Mouse (Mus musculus) kidney, adult 2 months (tissue): ENCODE data around the gene Rilp. TPM values are rescaled to one million over a fixed set of nuclear protein-coding genes. Genes with fewer than 3 reads are reported as not detected.

Experiments used
- DNase-seq: peaks from one replicate; pipeline ENCODE4 v3.0.0; 2021
- H3K27ac ChIP-seq: fragments of 200-500 bp; 2 replicates; pipeline ENCODE4 v1.5.1; 2012; ENCODE audit warnings: low read depth, low read length, control low read depth, inconsistent platforms; ENCODE audit not compliant: insufficient read depth
- H3K27me3 ChIP-seq: fragments of 200-500 bp; replicated peaks from 2 replicates; pipeline ENCODE4 v1.6.1; 2012; ENCODE audit warnings: mild to moderate bottlenecking, moderate library complexity, low read length, inconsistent platforms; ENCODE audit not compliant: control insufficient read depth, insufficient read depth
- H3K36me3 ChIP-seq: fragments of 200-500 bp; 2 replicates; pipeline ENCODE4 v1.6.1; 2012; ENCODE audit warnings: mild to moderate bottlenecking, moderate library complexity, low read length, inconsistent platforms; ENCODE audit not compliant: control insufficient read depth, insufficient read depth
- H3K4me1 ChIP-seq: fragments of 200-500 bp; 2 replicates; pipeline ENCODE4 v1.6.1; 2011; ENCODE audit warnings: low read length; ENCODE audit not compliant: control insufficient read depth, insufficient read depth
- H3K4me3 ChIP-seq: fragments of 200-500 bp; 2 replicates; pipeline ENCODE4 v1.5.1; 2011; ENCODE audit warnings: mild to moderate bottlenecking, low read depth, low read length, control low read depth; ENCODE audit not compliant: insufficient read depth
- CTCF ChIP-seq: fragments of 200-500 bp; conservative IDR thresholded peaks from 2 replicates; pipeline ENCODE4 v1.5.1; 2011; ENCODE audit warnings: low read depth, mild to moderate bottlenecking, control low read depth, low read length, moderate library complexity, mixed read lengths; ENCODE audit not compliant: insufficient read depth, insufficient read length
- POLR2A ChIP-seq: fragments of 200-500 bp; IDR thresholded peaks from one replicate; pipeline ENCODE4 v1.6.1; 2011; ENCODE audit warnings: low read depth, low read length, control low read depth
- WGBS: fragments of 180-500 bp; shearing (Covaris S2); methylation state at CpG from one replicate; pipeline ENCODE4 v1.1.7; 2018; 5-methylcytosine and 5-hydroxymethylcytosine counted together
- polyA plus RNA-seq: library from polyadenylated mRNA; depleted of rRNA; stranded (reverse); fragments of >200 nt; gene quantifications from 2 replicates; pipeline ENCODE4 v1.2.3, GENCODE M21; 2012

Rilp gene
- polyA plus RNA-seq, 1 experiment = 19.8 TPM

GRCm38 (mm10) chr11:75535106-75535795, 25.4 kb downstream of the Rilp start:
- TF ChIP-seq CTCF = no peak
- no peak for TF ChIP-seq POLR2A
- WGBS = 31% methylated on average over 13 of the region's 13 CpGs
- Histone ChIP-seq H3K36me3 (no peaks in the 10 kb centered on the region), H3K27ac (peak overlapping the region; percentile 91), H3K27me3 (no peaks in the 10 kb centered on the region), H3K4me1 (peaks cover 11% of the 10 kb centered on the region), H3K4me3 (peak overlapping the region; percentile 12)
- peak; percentile 86 for DNase-seq

DNA sequence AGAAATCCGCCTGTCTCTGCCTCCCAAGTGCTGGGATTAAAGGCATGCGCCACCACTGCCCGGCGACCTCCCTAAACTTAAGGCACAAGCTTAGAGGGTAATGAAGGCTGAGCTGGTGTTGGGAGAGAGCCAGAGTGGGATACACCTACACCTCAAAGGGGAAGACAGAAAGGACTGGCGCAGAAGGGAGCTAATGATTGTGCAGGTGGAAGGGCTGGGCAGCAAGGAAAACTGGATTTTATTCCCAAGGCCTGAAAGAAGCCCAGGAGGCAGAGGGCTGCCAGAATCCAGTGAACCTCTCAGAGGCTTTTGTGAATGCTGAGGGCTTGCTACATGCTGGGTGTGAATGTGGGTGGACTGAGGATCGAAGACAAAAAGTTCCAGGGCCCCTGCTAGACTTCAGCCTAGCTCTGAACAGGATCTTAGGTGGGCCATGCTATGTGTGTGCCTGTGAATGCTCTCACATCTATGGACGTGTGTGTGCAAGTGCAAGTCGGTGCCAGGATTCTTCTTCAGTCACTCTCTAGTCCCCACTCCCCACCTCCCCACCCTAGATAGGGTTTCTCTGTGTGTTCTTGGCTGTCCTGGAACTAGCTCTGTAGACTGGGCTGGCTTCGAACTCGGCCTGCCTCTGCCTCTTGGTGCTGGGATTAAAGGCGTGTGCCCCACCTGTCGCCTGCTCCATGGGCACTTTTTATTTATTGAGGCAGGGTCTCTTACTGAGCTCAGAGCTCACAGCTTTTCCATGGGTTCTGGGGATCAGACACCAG, 26.5 kb downstream of the Rilp start:
- no peak for DNase-seq
- Histone ChIP-seq H3K4me1 (peaks cover 21% of the 10 kb centered on the region), H3K27ac (peak overlapping the region; percentile 27), H3K27me3 (no peaks in the 10 kb centered on the region), H3K4me3 (no peak overlapping the region), H3K36me3 (no peaks in the 10 kb centered on the region)
- WGBS = 82% methylated on average over 12 of the region's 12 CpGs
- TF ChIP-seq POLR2A = no peak

DNA sequence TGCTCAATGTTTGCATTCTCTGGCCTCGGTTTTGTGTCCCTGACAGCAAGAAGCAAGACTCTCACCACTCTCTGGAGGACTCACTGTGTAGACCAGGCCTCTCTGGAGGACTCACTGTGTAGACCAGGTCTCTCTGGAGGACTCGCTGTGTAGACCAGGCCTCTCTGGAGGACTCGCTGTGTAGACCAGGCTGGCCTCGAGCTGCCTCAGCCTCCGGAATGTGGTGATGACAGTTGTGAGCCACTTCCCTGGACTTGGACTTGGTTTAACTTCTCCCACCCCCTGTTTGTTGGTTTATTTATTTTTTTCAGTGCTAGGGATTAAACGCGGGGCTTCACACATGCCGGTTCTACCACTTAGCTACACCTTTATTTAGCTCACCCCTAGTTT, 27.1 kb downstream of the Rilp start:
- H3K27ac ChIP-seq = peak overlapping the region; percentile 27; the same call in 1 of the 2 replicates
- H3K4me1 ChIP-seq = peaks cover 26% of the 10 kb centered on the region
- no peaks in the 10 kb centered on the region for H3K27me3 ChIP-seq
- H3K36me3 ChIP-seq = no peaks in the 10 kb centered on the region
- no peak for TF ChIP-seq CTCF
- TF ChIP-seq POLR2A = no peak
- 83% methylated on average over 8 of the region's 8 CpGs for WGBS
- no peak for DNase-seq
- no peak overlapping the region for H3K4me3 ChIP-seq

GRCm38 (mm10) chr11:75537491-75538183, 27.7 kb downstream of the Rilp start:
- Histone ChIP-seq H3K4me3 (no peak overlapping the region), H3K4me1 (peaks cover 26% of the 10 kb centered on the region), H3K36me3 (no peaks in the 10 kb centered on the region), H3K27me3 (no peaks in the 10 kb centered on the region), H3K27ac (peak overlapping the region; percentile 44)
- WGBS = 51% methylated on average over 11 of the region's 11 CpGs
- TF ChIP-seq POLR2A (no peak), CTCF (no peak)
- no peak for DNase-seq

GRCm38 (mm10) chr11:75538184-75538969, 28.5 kb downstream of the Rilp start:
- Histone ChIP-seq H3K4me1 (peaks cover 23% of the 10 kb centered on the region), H3K4me3 (no peak overlapping the region), H3K36me3 (no peaks in the 10 kb centered on the region; the same call in 1 of the 2 replicates), H3K27ac (peak overlapping the region; percentile 44), H3K27me3 (no peaks in the 10 kb centered on the region)
- TF ChIP-seq POLR2A = no peak
- TF ChIP-seq CTCF = no peak
- no peak for DNase-seq
- WGBS = 39% methylated on average over 9 of the region's 9 CpGs

DNA sequence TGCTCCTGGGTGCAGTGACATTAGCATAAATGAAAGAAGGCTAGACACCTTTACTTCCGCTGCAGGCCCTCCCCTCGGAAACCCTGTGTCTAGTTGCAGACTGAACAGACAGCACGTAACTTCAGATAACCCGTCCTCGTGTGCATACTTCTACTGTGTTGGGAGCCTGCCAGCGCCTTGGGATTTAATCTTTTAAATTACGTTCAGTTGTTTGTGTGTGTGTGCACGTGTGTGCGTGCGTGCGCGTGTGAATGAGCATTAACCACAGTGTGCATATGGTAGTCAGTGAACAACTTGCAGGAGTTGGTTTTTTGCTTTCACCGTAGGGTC, 29.0 kb downstream of the Rilp start:
- no peak for DNase-seq
- no peak overlapping the region for H3K4me3 ChIP-seq
- H3K27me3 ChIP-seq = no peaks in the 10 kb centered on the region
- H3K4me1 ChIP-seq = peaks cover 23% of the 10 kb centered on the region
- 0 out of 2 replicates have a peak overlapping the region, but pooled peaks have one; percentile 44 for H3K27ac ChIP-seq
- no peaks in the 10 kb centered on the region; the same call in 1 of the 2 replicates for H3K36me3 ChIP-seq
- WGBS = 76% methylated on average over 13 of the region's 13 CpGs
- TF ChIP-seq CTCF = no peak
- no peak for TF ChIP-seq POLR2A
